Mouse (Mus musculus) liver, embryonic 14.5 days (tissue): ENCODE data around the gene Gm26602.

Experiments
- CTCF ChIP-seq: IDR thresholded peaks from 2 replicates; pipeline ENCODE4 v1.5.1; 2016; ENCODE audit warnings: antibody characterized with exemption, low read depth, control low read depth
- EP300 ChIP-seq: IDR thresholded peaks from 2 replicates; pipeline ENCODE4 v1.6.1; 2016; ENCODE audit warnings: antibody characterized with exemption, low read depth

DNA sequence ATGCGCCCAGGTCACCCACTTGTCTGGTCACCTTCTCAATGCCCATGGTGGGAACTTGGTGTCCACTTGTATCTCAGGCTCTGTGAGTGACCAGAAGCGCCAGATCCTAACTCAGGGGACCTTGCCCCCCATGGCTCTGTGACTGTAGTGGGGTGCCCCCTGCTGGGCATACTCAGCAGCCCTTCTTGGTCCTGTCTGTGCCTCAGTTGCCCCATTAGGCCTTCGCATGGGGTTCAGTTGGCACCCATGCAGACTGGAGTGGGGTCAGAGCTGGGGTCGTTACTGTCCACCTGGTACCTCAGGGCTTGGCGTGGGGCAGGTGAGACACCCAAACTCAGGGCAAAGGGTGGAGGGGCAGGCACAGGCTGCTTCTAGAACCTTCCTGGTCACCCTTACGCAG lies 43.3 kb downstream of the Gm26602 start:
- TF ChIP-seq CTCF (peak; percentile 85), EP300 (no peak)
